Mouse (Mus musculus) megakaryocyte-erythroid progenitor cell, adult 5 weeks (primary cell): ENCODE results near the gene Cyp2j8. TPM values are rescaled to one million over a fixed set of nuclear protein-coding genes. Genes with fewer than 3 reads are reported as not detected.

ENCODE experiments used
- polyA plus RNA-seq: library from polyadenylated mRNA; stranded (reverse); fragments of >175 nt; gene quantifications from 2 replicates; pipeline ENCODE4 v1.2.3, GENCODE M21; 2012

Cyp2j8 gene
- polyA plus RNA-seq = not detected in 2 replicates

GRCm38 (mm10) chr4:96507286-96507685 lies at the start of gene Cyp2j8:
TSS of gene Cyp2j8 (minus strand) at chr4:96507386.

DNA sequence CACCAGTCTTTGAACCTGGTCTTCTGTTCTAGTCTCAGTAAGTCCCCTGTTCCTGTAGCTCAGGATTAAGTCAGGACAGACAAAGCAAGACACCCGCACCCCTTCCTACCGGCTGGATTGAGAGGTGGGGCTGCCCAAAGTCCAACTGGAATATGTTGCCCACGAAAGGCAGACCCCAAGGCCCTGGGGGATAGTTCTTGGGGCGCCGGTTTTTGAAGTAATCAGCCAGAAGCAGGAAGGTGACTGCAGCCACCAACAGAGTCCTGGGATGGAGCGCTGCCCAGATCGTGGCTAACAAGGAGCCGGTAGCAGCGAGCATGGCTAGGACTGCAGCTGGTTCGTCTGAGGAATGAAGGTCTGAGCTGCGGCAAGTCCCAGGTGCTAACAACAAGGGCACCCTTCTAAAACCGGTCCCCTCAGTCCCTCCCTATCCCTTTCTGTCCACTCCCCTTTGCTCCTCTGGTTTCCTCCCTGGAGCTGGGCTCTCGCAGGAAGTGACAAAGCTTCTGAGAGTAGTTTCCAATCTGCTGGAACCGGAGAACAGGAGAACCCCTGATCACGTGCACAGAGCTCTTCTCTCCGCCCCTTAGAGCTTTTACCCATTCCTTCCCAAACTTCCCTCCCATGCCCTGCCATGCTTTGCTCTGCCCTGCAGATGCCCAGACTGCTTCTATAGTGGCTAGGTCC lies 46.1 kb upstream of the Cyp2j8 start, which contains the start of gene Cyp2j6:
Gene Cyp2j6 (minus strand): TSS at position 529 of the 687 bp plus-strand sequence.

Other genes starting within 250 kb of the Cyp2j8 start
- gene Cyp2j11, start 158.7 kb downstream of the Cyp2j8 start, polyA plus RNA-seq = not detected in 2 replicates
- 0.16 and 0.21 TPM in 2 replicates for gene Cyp2j6, start 46.3 kb upstream of the Cyp2j8 start, polyA plus RNA-seq
- 0.10 and 0.12 TPM in 2 replicates for gene Cyp2j9, start 84.2 kb upstream of the Cyp2j8 start, polyA plus RNA-seq
- not detected in 2 replicates for gene Cyp2j5, start 156.8 kb upstream of the Cyp2j8 start, polyA plus RNA-seq